Mouse (Mus musculus) lung, embryonic 14.5 days (tissue): ENCODE measurements around the gene Aebp2. TPM values are rescaled to one million over a fixed set of nuclear protein-coding genes. Genes with fewer than 3 reads are reported as not detected.
"Not testable (repeated sequence)": the region's sequence is repeated elsewhere in the genome, so short reads cannot be mapped to it uniquely, and the experiment has no call there.

Experiments
- ATAC-seq: fragments of 200-750 bp; cut with Nextera tagmentation; 2 replicates; pipeline ENCODE4 v1.8.0; 2017; ENCODE audit warnings: mild to moderate bottlenecking, moderate TSS enrichment, moderate library complexity; ENCODE audit not compliant: insufficient read depth
- DNase-seq: peaks from one replicate; pipeline ENCODE4 v3.0.0-alpha.2; 2015
- H3K27ac ChIP-seq: fragments of 300-500 bp; sonication (generic); 2 replicates; pipeline ENCODE4 v1.5.1; 2014; ENCODE audit warnings: low read depth, mild to moderate bottlenecking, moderate library complexity
- H3K27me3 ChIP-seq: fragments of 300-500 bp; sonication (generic); 2 replicates; pipeline ENCODE4 v1.6.1; 2014; ENCODE audit warnings: low read length, control low read depth; ENCODE audit not compliant: insufficient read depth
- H3K36me3 ChIP-seq: fragments of 300-500 bp; sonication (generic); 2 replicates; pipeline ENCODE4 v1.6.1; 2014; ENCODE audit warnings: control low read depth; ENCODE audit not compliant: insufficient read depth
- H3K4me1 ChIP-seq: fragments of 300-500 bp; sonication (generic); 2 replicates; pipeline ENCODE4 v1.6.1; 2014; ENCODE audit warnings: antibody characterized with exemption, control low read depth; ENCODE audit not compliant: insufficient read depth
- H3K4me2 ChIP-seq: fragments of 300-500 bp; sonication (generic); 2 replicates; pipeline ENCODE4 v1.6.1; 2014; ENCODE audit warnings: mild to moderate bottlenecking
- H3K4me3 ChIP-seq: fragments of 300-500 bp; sonication (generic); 2 replicates; pipeline ENCODE4 v1.5.1; 2014; ENCODE audit warnings: low read depth, low read length
- H3K9ac ChIP-seq: fragments of 300-500 bp; sonication (generic); 2 replicates; pipeline ENCODE4 v1.6.1; 2014
- H3K9me3 ChIP-seq: fragments of 300-500 bp; sonication (generic); 2 replicates; pipeline ENCODE4 v1.6.1; 2016; ENCODE audit warnings: low read depth, low read length, control low read depth
- CTCF ChIP-seq: IDR thresholded peaks from 2 replicates; pipeline ENCODE4 v1.5.1; 2016; ENCODE audit warnings: antibody characterized with exemption, low read depth
- WGBS: fragments of 180-500 bp; shearing (Covaris S2); extraction: QIAGEN DNeasy Blood & Tissue Kit; methylation state at CpG from one replicate; pipeline ENCODE4 v1.1.7; 2014; 5-methylcytosine and 5-hydroxymethylcytosine counted together
- polyA plus RNA-seq: library from polyadenylated mRNA; unstranded; fragments of >200 nt; fragmentation: Nextera tagmentation; extraction: Ambion mirVana; gene quantifications from 2 replicates; pipeline ENCODE4 v1.2.1, GENCODE M21; 2014

Gene Aebp2
- polyA plus RNA-seq, 1 experiment from 2014 or later = 15.3 TPM

GRCm38 (mm10) chr6:140655451-140655850, 33.0 kb downstream of the Aebp2 start:
- Histone ChIP-seq H3K9me3 (no peaks in the 10 kb centered on the region), H3K27ac (no peak overlapping the region), H3K27me3 (no peaks in the 10 kb centered on the region), H3K4me3 (no peak overlapping the region), H3K36me3 (peaks cover 35% of the 10 kb centered on the region), H3K9ac (no peak overlapping the region), H3K4me1 (no peaks in the 10 kb centered on the region), H3K4me2 (no peak overlapping the region)
- DNase-seq (no peak), ATAC-seq (no peak)
- WGBS = 92% methylated on average over 7 of the region's 7 CpGs
- TF ChIP-seq CTCF = no peak

- DNase-seq (no peak), ATAC-seq (no peak)
- peaks cover 30% of the 10 kb centered on the region for H3K36me3 ChIP-seq
- no peak overlapping the region for H3K27ac ChIP-seq
- TF ChIP-seq CTCF = no peak
- no peaks in the 10 kb centered on the region for H3K27me3 ChIP-seq
- no peak overlapping the region for H3K9ac ChIP-seq
- H3K9me3 ChIP-seq = no peaks in the 10 kb centered on the region
- H3K4me1 ChIP-seq = no peaks in the 10 kb centered on the region
- H3K4me2 ChIP-seq = no peak overlapping the region
- WGBS = 90% methylated on average over 3 of the region's 3 CpGs
- H3K4me3 ChIP-seq = no peak overlapping the region
Observed at GRCm38 (mm10) chr6:140656991-140657390, 34.5 kb downstream of the Aebp2 start.

GRCm38 (mm10) chr6:140657920-140658522, 35.6 kb downstream of the Aebp2 start:
- DNase-seq = no peak
- H3K4me2 ChIP-seq = no peak overlapping the region
- ATAC-seq = no peak
- WGBS = 82% methylated on average over 3 of the region's 3 CpGs
- H3K27ac ChIP-seq = no peak overlapping the region
- no peak overlapping the region for H3K4me3 ChIP-seq
- no peak overlapping the region for H3K9ac ChIP-seq
- TF ChIP-seq CTCF = no peak
- H3K4me1 ChIP-seq = no peaks in the 10 kb centered on the region
- no peaks in the 10 kb centered on the region for H3K27me3 ChIP-seq
- H3K9me3 ChIP-seq = no peaks in the 10 kb centered on the region
- peaks cover 26% of the 10 kb centered on the region for H3K36me3 ChIP-seq

GRCm38 (mm10) chr6:140661111-140661510, 38.6 kb downstream of the Aebp2 start:
- no peak overlapping the region for H3K9ac ChIP-seq
- H3K27me3 ChIP-seq = no peaks in the 10 kb centered on the region
- H3K4me2 ChIP-seq = no peak overlapping the region
- no peak overlapping the region for H3K4me3 ChIP-seq
- WGBS = 87% methylated on average over 10 of the region's 10 CpGs
- no peak for ATAC-seq
- 0 out of 2 replicates have a peak, but pooled peaks cover 3% of the 10 kb centered on the region for H3K4me1 ChIP-seq
- 0 out of 2 replicates have a peak, but pooled peaks cover 6% of the 10 kb centered on the region for H3K36me3 ChIP-seq
- DNase-seq = no peak
- H3K9me3 ChIP-seq = no peaks in the 10 kb centered on the region
- no peak for TF ChIP-seq CTCF
- H3K27ac ChIP-seq = no peak overlapping the region

GRCm38 (mm10) chr6:140661777-140662176, 39.3 kb downstream of the Aebp2 start:
- ATAC-seq (no peak), DNase-seq (no peak)
- Histone ChIP-seq H3K4me3 (no peak overlapping the region), H3K4me1 (0 out of 2 replicates have a peak, but pooled peaks cover 6% of the 10 kb centered on the region), H3K27me3 (no peaks in the 10 kb centered on the region), H3K4me2 (no peak overlapping the region), H3K27ac (no peak overlapping the region), H3K9ac (no peak overlapping the region), H3K9me3 (no peaks in the 10 kb centered on the region), H3K36me3 (0 out of 2 replicates have a peak, but pooled peaks cover under 1% of the 10 kb centered on the region)
- WGBS = 86% methylated on average over 7 of the region's 7 CpGs
- no peak for TF ChIP-seq CTCF

GRCm38 (mm10) chr6:140662290-140662689, 39.8 kb downstream of the Aebp2 start:
- Histone ChIP-seq H3K4me1 (0 out of 2 replicates have a peak, but pooled peaks cover 6% of the 10 kb centered on the region), H3K4me2 (no peak overlapping the region), H3K27ac (no peak overlapping the region), H3K36me3 (no peaks in the 10 kb centered on the region), H3K9me3 (no peaks in the 10 kb centered on the region), H3K9ac (no peak overlapping the region), H3K27me3 (no peaks in the 10 kb centered on the region), H3K4me3 (no peak overlapping the region)
- WGBS = 69% methylated on average over 6 of the region's 6 CpGs
- no peak for TF ChIP-seq CTCF
- DNase-seq = no peak
- no peak for ATAC-seq

- DNase-seq, H3K4me2 ChIP-seq, H3K4me3 ChIP-seq, H3K27ac ChIP-seq, H3K27me3 ChIP-seq, H3K4me1 ChIP-seq, H3K9me3 ChIP-seq, H3K9ac ChIP-seq, ATAC-seq, H3K36me3 ChIP-seq: not testable (repeated sequence)
- peak; percentile 45 for TF ChIP-seq CTCF
- 38% methylated on average over 3 of the region's 3 CpGs for WGBS
Observed at GRCm38 (mm10) chr6:140662697-140663096, 40.2 kb downstream of the Aebp2 start.

GRCm38 (mm10) chr6:140664611-140665010, 42.1 kb downstream of the Aebp2 start:
- no peak for ATAC-seq
- no peak overlapping the region for H3K9ac ChIP-seq
- H3K36me3 ChIP-seq = no peaks in the 10 kb centered on the region
- no peak overlapping the region for H3K4me2 ChIP-seq
- H3K27ac ChIP-seq = no peak overlapping the region
- WGBS = 78% methylated on average over 5 of the region's 5 CpGs
- H3K4me1 ChIP-seq = 0 out of 2 replicates have a peak, but pooled peaks cover 6% of the 10 kb centered on the region
- H3K9me3 ChIP-seq = no peaks in the 10 kb centered on the region
- no peak for TF ChIP-seq CTCF
- DNase-seq = no peak
- H3K4me3 ChIP-seq = no peak overlapping the region
- H3K27me3 ChIP-seq = no peaks in the 10 kb centered on the region
